Mouse (Mus musculus): ENCODE results near the gene Epb41l4b. TPM values are rescaled to one million over a fixed set of nuclear protein-coding genes. Genes with fewer than 3 reads are reported as not detected.

The Epb41l4b gene
- polyA plus RNA-seq, 1 experiment from 2014 or later = 0.54 TPM

- 53% methylated on average over 2 of the region's 2 CpGs for WGBS
- Histone ChIP-seq H3K9ac (no peak overlapping the region), H3K4me1 (no peaks in the 10 kb centered on the region), H3K27me3 (no peaks in the 10 kb centered on the region), H3K9me3 (no peaks in the 10 kb centered on the region), H3K4me3 (replicated peaks) (no peak overlapping the region), H3K36me3 (replicated peaks) (no peaks in the 10 kb centered on the region), H3K27ac (no peak overlapping the region), H3K4me2 (no peak overlapping the region)
- no peak for ATAC-seq (ENCODE audit: low FRiP score)
Measured at GRCm38 (mm10) chr4:57120563-57120962, 22.7 kb downstream of the Epb41l4b start.

- Histone ChIP-seq H3K27me3 (no peaks in the 10 kb centered on the region), H3K9me3 (no peaks in the 10 kb centered on the region), H3K36me3 (replicated peaks) (no peaks in the 10 kb centered on the region), H3K4me3 (replicated peaks) (no peak overlapping the region), H3K4me2 (no peak overlapping the region), H3K27ac (no peak overlapping the region), H3K4me1 (no peaks in the 10 kb centered on the region), H3K9ac (no peak overlapping the region)
- WGBS = 91% methylated on average over 6 of the region's 6 CpGs
- ATAC-seq (ENCODE audit: low FRiP score) = no peak
Measured at GRCm38 (mm10) chr4:57119976-57120375, 23.3 kb downstream of the Epb41l4b start.

- Histone ChIP-seq H3K9me3 (no peaks in the 10 kb centered on the region), H3K9ac (no peak overlapping the region), H3K4me1 (no peaks in the 10 kb centered on the region), H3K36me3 (replicated peaks) (no peaks in the 10 kb centered on the region), H3K27me3 (no peaks in the 10 kb centered on the region), H3K27ac (no peak overlapping the region), H3K4me2 (no peak overlapping the region), H3K4me3 (replicated peaks) (no peak overlapping the region)
- no peak for ATAC-seq (ENCODE audit: low FRiP score)
- 87% methylated on average over 3 of the region's 3 CpGs for WGBS
Measured at GRCm38 (mm10) chr4:57118883-57119282, 24.4 kb downstream of the Epb41l4b start.

GRCm38 (mm10) chr4:57116278-57116677 is 27.0 kb downstream of the Epb41l4b start:
- Histone ChIP-seq H3K4me3 (replicated peaks) (no peak overlapping the region), H3K36me3 (replicated peaks) (no peaks in the 10 kb centered on the region), H3K9me3 (no peaks in the 10 kb centered on the region), H3K4me1 (no peaks in the 10 kb centered on the region), H3K27me3 (no peaks in the 10 kb centered on the region), H3K4me2 (no peak overlapping the region), H3K27ac (no peak overlapping the region), H3K9ac (no peak overlapping the region)
- no peak for ATAC-seq (ENCODE audit: low FRiP score)
- WGBS = 93% methylated on average over 6 of the region's 6 CpGs

GRCm38 (mm10) chr4:57114617-57115592 is 28.3 kb downstream of the Epb41l4b start:
- Histone ChIP-seq H3K4me2 (no peak overlapping the region), H3K4me1 (0 out of 2 replicates have a peak, but pooled peaks cover under 1% of the 10 kb centered on the region), H3K4me3 (replicated peaks) (no peak overlapping the region), H3K27me3 (no peaks in the 10 kb centered on the region), H3K9me3 (no peaks in the 10 kb centered on the region), H3K9ac (no peak overlapping the region), H3K36me3 (replicated peaks) (no peaks in the 10 kb centered on the region), H3K27ac (no peak overlapping the region)
- no peak for ATAC-seq (ENCODE audit: low FRiP score)
- 81% methylated on average over 19 of the region's 19 CpGs for WGBS

GRCm38 (mm10) chr4:57113472-57114216 is 29.6 kb downstream of the Epb41l4b start:
- no peak overlapping the region for H3K27ac ChIP-seq
- peaks cover 9% of the 10 kb centered on the region for H3K4me1 ChIP-seq
- no peaks in the 10 kb centered on the region for H3K36me3 ChIP-seq (replicated peaks)
- no peak overlapping the region for H3K4me2 ChIP-seq
- H3K9ac ChIP-seq = no peak overlapping the region
- H3K27me3 ChIP-seq = no peaks in the 10 kb centered on the region
- WGBS = 80% methylated on average over 7 of the region's 7 CpGs
- ATAC-seq (ENCODE audit: low FRiP score) = no peak
- no peak overlapping the region for H3K4me3 ChIP-seq (replicated peaks)
- no peaks in the 10 kb centered on the region for H3K9me3 ChIP-seq

GRCm38 (mm10) chr4:57111992-57112540 is 31.2 kb downstream of the Epb41l4b start:
- WGBS = 92% methylated on average over 11 of the region's 11 CpGs
- Histone ChIP-seq H3K4me3 (replicated peaks) (no peak overlapping the region), H3K4me1 (peaks cover 9% of the 10 kb centered on the region), H3K9me3 (no peaks in the 10 kb centered on the region), H3K9ac (no peak overlapping the region), H3K27me3 (no peaks in the 10 kb centered on the region), H3K4me2 (no peak overlapping the region), H3K27ac (no peak overlapping the region), H3K36me3 (replicated peaks) (no peaks in the 10 kb centered on the region)
- ATAC-seq (ENCODE audit: low FRiP score) = no peak

- Histone ChIP-seq H3K9ac (no peak overlapping the region), H3K4me3 (replicated peaks) (no peak overlapping the region), H3K9me3 (no peaks in the 10 kb centered on the region), H3K4me1 (peaks cover 9% of the 10 kb centered on the region), H3K27me3 (no peaks in the 10 kb centered on the region), H3K27ac (no peak overlapping the region), H3K36me3 (replicated peaks) (no peaks in the 10 kb centered on the region), H3K4me2 (no peak overlapping the region)
- ATAC-seq (ENCODE audit: low FRiP score) = no peak
- WGBS = 80% methylated on average over 4 of the region's 4 CpGs
Measured at GRCm38 (mm10) chr4:57111411-57111810, 31.8 kb downstream of the Epb41l4b start.

GRCm38 (mm10) chr4:57109543-57109942 is 33.7 kb downstream of the Epb41l4b start:
- no peaks in the 10 kb centered on the region for H3K9me3 ChIP-seq
- H3K4me1 ChIP-seq = peaks cover 9% of the 10 kb centered on the region
- no peak overlapping the region for H3K4me2 ChIP-seq
- H3K4me3 ChIP-seq (replicated peaks) = no peak overlapping the region
- no peaks in the 10 kb centered on the region for H3K36me3 ChIP-seq (replicated peaks)
- no peaks in the 10 kb centered on the region for H3K27me3 ChIP-seq
- no peak overlapping the region for H3K9ac ChIP-seq
- ATAC-seq (ENCODE audit: low FRiP score) = no peak; the same call in 1 of the 2 replicates
- no peak overlapping the region for H3K27ac ChIP-seq
- WGBS = 62% methylated on average over 4 of the region's 4 CpGs

- H3K36me3 ChIP-seq (replicated peaks) = no peaks in the 10 kb centered on the region
- no peak overlapping the region for H3K27ac ChIP-seq
- WGBS = 82% methylated on average over 6 of the region's 6 CpGs
- peaks cover 9% of the 10 kb centered on the region for H3K4me1 ChIP-seq
- H3K9me3 ChIP-seq = no peaks in the 10 kb centered on the region
- no peak overlapping the region for H3K4me3 ChIP-seq (replicated peaks)
- no peak overlapping the region for H3K9ac ChIP-seq
- no peak for ATAC-seq (ENCODE audit: low FRiP score)
- H3K27me3 ChIP-seq = no peaks in the 10 kb centered on the region
- H3K4me2 ChIP-seq = no peak overlapping the region
Measured at GRCm38 (mm10) chr4:57105339-57105738, 37.9 kb downstream of the Epb41l4b start.

- Histone ChIP-seq H3K9me3 (no peaks in the 10 kb centered on the region), H3K36me3 (replicated peaks) (no peaks in the 10 kb centered on the region), H3K27me3 (no peaks in the 10 kb centered on the region), H3K4me1 (no peaks in the 10 kb centered on the region), H3K9ac (no peak overlapping the region), H3K4me2 (no peak overlapping the region), H3K27ac (no peak overlapping the region), H3K4me3 (replicated peaks) (no peak overlapping the region)
- no peak for ATAC-seq (ENCODE audit: low FRiP score)
- WGBS = 34% methylated on average over 4 of the region's 5 CpGs
Measured at GRCm38 (mm10) chr4:57103830-57104229, 39.4 kb downstream of the Epb41l4b start.

- Histone ChIP-seq H3K27ac (no peak overlapping the region), H3K4me2 (no peak overlapping the region), H3K36me3 (replicated peaks) (no peaks in the 10 kb centered on the region), H3K4me1 (no peaks in the 10 kb centered on the region), H3K27me3 (no peaks in the 10 kb centered on the region), H3K9me3 (no peaks in the 10 kb centered on the region), H3K9ac (no peak overlapping the region), H3K4me3 (replicated peaks) (no peak overlapping the region)
- ATAC-seq (ENCODE audit: low FRiP score) = no peak
- 84% methylated on average over 4 of the region's 4 CpGs for WGBS
Measured at GRCm38 (mm10) chr4:57101095-57101494, 42.1 kb downstream of the Epb41l4b start.

Data from forebrain, embryonic 12.5 days (tissue).